In the genomic region with DNA sequence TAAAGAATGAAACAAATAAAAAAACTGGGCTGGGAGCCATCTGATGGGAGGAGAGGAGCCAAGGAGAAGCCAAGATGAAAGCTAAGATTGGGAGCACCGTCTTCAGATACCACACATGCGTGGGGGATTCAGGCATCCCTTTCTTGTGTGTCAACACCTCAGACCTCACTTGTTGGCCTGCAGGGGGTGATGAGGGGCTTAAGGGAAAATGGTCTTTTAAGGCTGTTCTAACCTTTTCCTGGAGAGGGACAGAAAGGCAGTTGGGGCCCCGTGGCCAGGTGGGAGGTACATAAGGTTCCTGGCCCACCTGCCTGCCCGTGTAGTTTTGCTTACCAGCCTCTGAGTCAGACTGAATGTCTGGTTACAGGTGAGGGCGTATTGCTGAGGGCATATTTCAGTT, we compare ENCODE assay signal across 10 mouse cellular contexts. TPM values are rescaled to one million over a fixed set of nuclear protein-coding genes. Genes with fewer than 3 reads are reported as not detected.
DNase-seq lines count a peak whose midpoint lies in the region; ATAC-seq and TF ChIP-seq lines count a peak whose summit lies in the region.
"Had no signal": no experiment of that assay in that cellular context is flagged by ENCODE, and none has a peak within 500 bp of the region (broad histone marks: within the 10 kb centered on the region; RNA-seq: fewer than 3 reads in every experiment).

No protein-coding gene starts in this region.

- no peak for DNase-seq in heart, embryonic 10.5 days (ENCODE audit: low spot score)
- no peak for DNase-seq in heart, adult 9 months (ENCODE audit: low spot score in 2 of 2)
- no peak for DNase-seq in lung, postnatal 4 days
- no peak for DNase-seq in midbrain, postnatal 0 days (ENCODE audit: low spot score)
- DNase-seq in left cerebral cortex, adult 11 months (ENCODE audit: low spot score): no peak
- DNase-seq: lung, postnatal 36 days had no signal

- no peaks in the 10 kb centered on the region for H3K27me3 ChIP-seq in heart, embryonic 10.5 days (ENCODE audit: insufficient read depth, poor library complexity, severe bottlenecking)
- no peaks in the 10 kb centered on the region for H3K27me3 ChIP-seq in lung, embryonic 15.5 days
- no peaks in the 10 kb centered on the region for H3K27me3 ChIP-seq in heart, embryonic 15.5 days
- no peaks in the 10 kb centered on the region for H3K27me3 ChIP-seq in midbrain, postnatal 0 days (ENCODE audit: insufficient read depth, low read length)
- H3K27me3 ChIP-seq: forebrain, embryonic 12.5 days had no signal

- no peaks in the 10 kb centered on the region for H3K9me3 ChIP-seq in heart, embryonic 10.5 days
- no peaks in the 10 kb centered on the region for H3K9me3 ChIP-seq in lung, embryonic 15.5 days
- H3K9me3 ChIP-seq in heart, embryonic 15.5 days (replicated peaks): no peaks in the 10 kb centered on the region
- H3K9me3 ChIP-seq in midbrain, postnatal 0 days (ENCODE audit: low read length): no peaks in the 10 kb centered on the region
- H3K9me3 ChIP-seq: forebrain, embryonic 12.5 days had no signal

- H3K4me2 ChIP-seq in lung, embryonic 15.5 days: peak overlapping the region; percentile 96
- peak overlapping the region; percentile 86 for H3K4me2 ChIP-seq in heart, embryonic 15.5 days
- H3K4me2 ChIP-seq in midbrain, postnatal 0 days (ENCODE audit: low read depth, low read length, poor library complexity, severe bottlenecking): no peak overlapping the region
- H3K4me2 ChIP-seq: forebrain, embryonic 12.5 days had no signal

- no peak overlapping the region for H3K9ac ChIP-seq in lung, embryonic 15.5 days
- H3K9ac ChIP-seq in heart, embryonic 15.5 days: peak overlapping the region; percentile 61
- no peak overlapping the region for H3K9ac ChIP-seq in midbrain, postnatal 0 days (replicated peaks; ENCODE audit: low read length, poor library complexity, severe bottlenecking)
- H3K9ac ChIP-seq: forebrain, embryonic 12.5 days had no signal

- WGBS in heart, embryonic 10.5 days: 53% methylated on average over 5 of the region's 5 CpGs
- WGBS in lung, embryonic 15.5 days: 52% methylated on average over 5 of the region's 5 CpGs
- WGBS in heart, embryonic 15.5 days: 38% methylated on average over 5 of the region's 5 CpGs
- 78% methylated on average over 5 of the region's 5 CpGs for WGBS in midbrain, postnatal 0 days

- peaks cover 84% of the 10 kb centered on the region for H3K4me1 ChIP-seq in heart, embryonic 10.5 days
- peaks cover 44% of the 10 kb centered on the region for H3K4me1 ChIP-seq in lung, embryonic 15.5 days
- H3K4me1 ChIP-seq in heart, embryonic 15.5 days (replicated peaks): peaks cover 45% of the 10 kb centered on the region
- H3K4me1 ChIP-seq in midbrain, postnatal 0 days (ENCODE audit: insufficient read depth, low read length): peaks cover 26% of the 10 kb centered on the region

- peaks cover 62% of the 10 kb centered on the region for H3K36me3 ChIP-seq in heart, embryonic 10.5 days
- H3K36me3 ChIP-seq in lung, embryonic 15.5 days: peaks cover 21% of the 10 kb centered on the region
- peaks cover 39% of the 10 kb centered on the region for H3K36me3 ChIP-seq in heart, embryonic 15.5 days
- H3K36me3 ChIP-seq in midbrain, postnatal 0 days (ENCODE audit: insufficient read depth, low read length): peaks cover 13% of the 10 kb centered on the region; the same call in 1 of the 2 replicates

- peak; percentile 23 for TF ChIP-seq CTCF in midbrain, postnatal 0 days (IDR thresholded peaks at IDR 0.05)

- no peak for ATAC-seq in lung, embryonic 15.5 days (ENCODE audit: borderline replicate concordance, extremely low read depth, low FRiP score, low TSS enrichment)
- ATAC-seq in heart, embryonic 15.5 days (replicated peaks; ENCODE audit: insufficient number of reproducible peaks, insufficient read depth, low FRiP score, low read depth): no peak
- ATAC-seq in midbrain, postnatal 0 days (ENCODE audit: low FRiP score): no peak
- ATAC-seq in megakaryocyte progenitor cell, adult 5-6 weeks (replicated peaks; ENCODE audit: poor library complexity): no peak

- peak overlapping the region; percentile 89 for H3K4me3 ChIP-seq in heart, embryonic 10.5 days
- peak overlapping the region; percentile 13 for H3K4me3 ChIP-seq in lung, embryonic 15.5 days
- H3K4me3 ChIP-seq in heart, embryonic 15.5 days: peak overlapping the region; percentile 88
- H3K4me3 ChIP-seq in midbrain, postnatal 0 days (ENCODE audit: low read depth, low read length): no peak overlapping the region
- H3K4me3 ChIP-seq: forebrain, embryonic 12.5 days had no signal

- H3K27ac ChIP-seq in heart, embryonic 10.5 days: 0 out of 2 replicates have a peak overlapping the region, but pooled peaks have one; percentile 16
- no peak overlapping the region for H3K27ac ChIP-seq in lung, embryonic 15.5 days
- H3K27ac ChIP-seq in heart, embryonic 15.5 days: peak overlapping the region; percentile 83
- no peak overlapping the region for H3K27ac ChIP-seq in midbrain, postnatal 0 days (ENCODE audit: low read depth, low read length)
- H3K27ac ChIP-seq: forebrain, embryonic 12.5 days had no signal

RNA-seq across cellular contexts. Expression of a gene that starts 4.1 kb away (rescaled TPM):
- polyA plus RNA-seq in heart, embryonic 10.5 days (2016; fragmentation: Nextera tagmentation; extraction: Ambion mirVana): 10.8 and 15.4 TPM in 2 replicates
- polyA plus RNA-seq in lung, embryonic 15.5 days (2015; fragmentation: Nextera tagmentation; extraction: Ambion mirVana): 8.1 and 9.0 TPM in 2 replicates
- 23.2 and 29.0 TPM in 2 replicates for polyA plus RNA-seq in heart, embryonic 15.5 days (2015; fragmentation: Nextera tagmentation; extraction: Ambion mirVana)
- total RNA-seq in midbrain, postnatal 0 days (2014; rRNA removed): 77.1 and 86.9 TPM in 2 replicates
- 3.3 and 3.5 TPM in 2 replicates for polyA plus RNA-seq in midbrain, postnatal 0 days (2015; fragmentation: Nextera tagmentation; extraction: Ambion mirVana)
- total RNA-seq in megakaryocyte progenitor cell, adult 5-6 weeks (2015): 17.9 and 19.2 TPM in 2 replicates
- total RNA-seq in megakaryocyte progenitor cell, adult 5-6 weeks (2017): 16.6 and 21.4 TPM in 2 replicates

Comparison
In these comparisons a context has a peak if more than half of its experiments do, and no peak if none do; other contexts are left out.
1. H3K27ac ChIP-seq: peak in heart, embryonic 10.5 days (single experiment) and heart, embryonic 15.5 days (single experiment); none in lung, embryonic 15.5 days (single experiment) and midbrain, postnatal 0 days (single experiment).